Mouse (Mus musculus) frontal cortex, adult 2 months (tissue): ENCODE results near the gene Tbxas1. TPM values are rescaled to one million over a fixed set of nuclear protein-coding genes. Genes with fewer than 3 reads are reported as not detected.

Experiments
- DNase-seq, 2 experiments: peaks; one replicate each; pipeline ENCODE4 v3.0.0; 2022; ENCODE audit warnings: low spot score in 1 of 2; ENCODE audit errors: extremely low spot score in 1 of 2
- polyA plus RNA-seq: library from polyadenylated mRNA; depleted of rRNA; stranded (reverse); fragments of >200 nt; gene quantifications from 2 replicates; pipeline ENCODE4 v1.2.3, GENCODE M21; 2012

Tbxas1 gene
- polyA plus RNA-seq, 1 experiment, result 2.4 TPM

DNA sequence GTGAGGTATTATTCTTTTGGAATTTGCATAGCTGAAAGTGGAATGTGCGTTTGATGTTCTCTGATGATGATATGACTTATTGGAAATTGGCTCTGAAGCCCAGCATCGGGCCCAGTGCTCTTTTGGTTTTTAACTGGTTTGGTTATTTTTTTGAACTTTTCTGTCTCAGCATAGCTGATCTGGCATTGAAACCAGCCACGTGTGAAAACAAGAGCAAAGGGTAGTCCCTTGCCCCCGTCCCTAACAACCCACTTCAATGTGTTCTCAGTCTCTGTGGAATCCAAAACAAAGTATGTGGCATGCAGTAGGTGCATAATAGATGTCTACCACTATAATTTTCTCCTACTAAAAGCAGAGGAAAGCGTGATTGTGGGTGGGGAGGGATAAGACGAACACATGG, 44.9 kb downstream of the Tbxas1 start:
- DNase-seq, result no peak

DNA sequence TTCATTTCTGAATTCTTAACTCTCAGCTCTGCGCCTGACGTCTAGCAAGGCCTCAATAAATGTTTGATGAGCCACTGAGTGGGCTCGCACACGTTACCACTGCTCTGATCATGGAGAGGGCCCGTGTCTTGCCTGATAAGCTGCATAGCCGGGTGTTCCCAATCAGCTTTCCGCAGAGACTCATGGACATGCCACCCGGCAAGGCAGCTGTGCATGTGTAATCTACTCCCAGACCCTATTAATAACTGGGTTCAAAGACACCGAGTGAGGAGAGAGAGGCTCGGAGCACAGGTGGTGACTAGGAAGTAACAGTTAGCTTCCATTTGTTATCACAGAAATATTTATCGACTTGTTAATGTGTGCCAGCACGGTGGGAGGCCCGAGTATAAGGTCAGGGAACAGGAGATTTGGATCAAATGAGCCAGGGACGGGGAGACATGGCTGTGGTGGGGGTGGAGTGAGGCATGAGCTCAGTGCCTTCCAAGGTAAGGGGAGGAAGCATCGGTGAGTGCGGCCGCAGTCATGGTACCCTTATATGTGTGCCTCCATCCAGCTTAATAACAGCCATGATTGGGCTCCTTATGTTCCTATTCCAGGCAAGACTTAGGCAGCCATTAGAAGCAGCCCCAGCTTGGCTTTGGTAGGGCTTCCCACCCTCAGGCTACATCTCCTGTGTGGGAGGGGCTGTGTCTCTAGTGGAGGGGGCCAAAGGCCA, 46.0 kb downstream of the Tbxas1 start:
- DNase-seq, result no peak

DNA sequence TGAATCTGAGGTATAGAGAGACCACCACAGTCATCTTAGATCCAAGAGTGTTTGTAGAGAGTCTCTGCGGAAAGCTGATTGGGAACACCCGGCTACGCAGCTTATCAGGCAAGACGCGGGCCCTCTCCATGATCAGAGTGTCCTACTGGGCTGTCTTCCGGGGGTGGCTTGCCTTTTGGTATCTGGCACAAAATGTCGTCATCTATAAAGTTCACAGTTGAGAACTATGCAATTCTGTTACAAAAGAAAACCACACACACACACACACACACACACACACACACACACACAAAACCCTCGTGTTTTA, 46.6 kb downstream of the Tbxas1 start:
- no peak for DNase-seq

DNA sequence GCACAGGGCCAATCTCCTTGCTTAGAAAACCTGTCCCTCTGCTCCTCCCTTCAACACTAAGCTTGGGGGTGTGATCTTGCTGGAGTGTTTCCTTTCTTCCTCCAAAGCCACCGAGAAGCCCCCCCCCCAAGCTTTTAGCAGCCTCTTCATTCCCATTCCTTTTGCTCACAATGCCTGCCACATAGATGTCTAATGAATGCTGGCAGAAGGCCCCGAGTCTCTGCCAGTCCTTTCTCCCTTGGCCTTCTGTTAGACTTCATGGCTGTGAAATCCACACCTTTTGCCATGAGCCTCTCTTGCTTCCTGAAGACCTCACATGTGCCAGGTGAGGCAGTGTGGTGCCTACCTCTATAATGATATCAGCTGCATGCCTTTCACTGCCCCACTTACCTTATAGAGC, 47.3 kb downstream of the Tbxas1 start:
- no peak for DNase-seq

DNA sequence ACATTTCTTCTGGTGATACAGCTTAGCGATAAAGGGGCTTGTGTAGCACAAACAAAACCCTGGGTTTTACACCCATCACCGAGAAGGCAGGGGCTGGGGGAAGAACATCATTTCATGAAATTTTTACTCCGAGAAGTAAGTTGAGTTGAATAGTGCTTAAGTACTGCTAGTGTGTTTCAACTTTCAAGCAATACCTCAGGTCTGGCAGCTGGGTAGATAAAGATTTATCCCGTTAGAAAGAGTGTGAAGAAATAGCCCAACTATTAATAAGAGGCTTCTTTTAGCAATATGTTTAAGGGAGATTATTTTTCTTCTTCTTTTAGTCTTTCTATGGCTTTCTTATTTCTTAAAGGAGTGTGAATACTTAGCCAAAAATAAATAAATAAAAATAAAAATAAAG, 48.2 kb downstream of the Tbxas1 start:
- DNase-seq, result no peak

DNA sequence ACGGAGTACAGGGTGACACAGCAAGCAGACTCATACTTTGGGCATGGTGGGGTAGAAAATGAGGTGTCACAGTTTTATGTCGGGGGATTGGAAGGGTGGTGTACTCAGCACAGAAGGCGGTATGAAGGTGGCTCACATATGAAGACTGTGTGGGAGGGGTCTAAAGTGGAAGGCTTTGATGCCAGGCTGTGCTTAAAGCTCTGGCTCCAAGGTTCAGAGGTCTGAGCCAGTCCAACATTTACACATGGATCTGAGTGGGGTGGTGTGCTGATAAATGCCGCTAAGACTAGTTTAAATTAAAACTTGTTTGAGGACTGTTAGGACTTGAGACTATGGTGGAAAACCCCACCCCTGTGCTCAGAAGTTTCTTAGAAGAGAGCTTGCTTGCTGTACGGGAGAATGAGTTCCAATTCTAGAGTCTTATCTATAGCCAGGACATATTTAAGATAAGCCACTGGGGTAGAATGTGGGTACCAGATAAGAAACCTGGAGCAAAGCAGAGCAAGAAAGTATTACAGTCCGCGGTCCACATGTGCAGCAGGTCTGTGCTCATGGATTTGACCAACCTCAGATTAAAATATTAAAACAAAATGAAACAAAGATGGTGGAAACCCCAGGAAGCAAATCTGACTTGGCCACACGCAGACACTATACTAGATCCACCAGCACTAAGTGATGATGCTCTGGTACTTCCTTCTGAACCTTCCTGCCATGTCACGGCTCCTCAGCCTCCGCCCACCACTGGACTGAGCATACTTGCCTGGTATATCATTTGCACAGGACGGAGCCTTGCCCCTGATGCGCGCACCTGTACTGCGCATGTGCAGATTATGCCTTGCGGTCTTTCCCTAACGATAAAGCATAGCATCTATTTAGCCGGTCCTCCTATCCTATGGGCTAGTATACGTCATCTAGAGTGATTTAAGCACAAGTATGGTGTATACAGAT, 48.9 kb downstream of the Tbxas1 start:
- DNase-seq, result no peak

DNA sequence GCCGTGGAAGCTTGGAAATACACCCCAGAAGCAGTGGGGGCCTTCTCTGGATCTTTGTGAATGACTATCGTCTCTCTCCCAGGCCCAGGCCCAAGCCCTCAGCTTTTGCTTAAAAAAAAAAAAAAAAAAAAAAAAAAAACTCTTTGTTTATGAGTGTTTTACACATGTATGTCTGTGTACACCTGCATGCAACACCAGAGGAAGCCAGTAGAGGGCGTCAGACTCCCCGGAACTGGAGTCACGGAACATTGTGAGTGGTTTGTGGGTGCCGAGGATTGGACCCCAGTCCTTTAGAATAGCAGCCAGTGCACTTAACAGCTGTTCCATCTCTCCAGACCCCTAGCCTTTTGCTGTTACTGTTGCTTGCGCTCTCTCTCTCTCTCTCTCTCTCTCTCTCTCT, 50.5 kb downstream of the Tbxas1 start:
- DNase-seq, result no peak

DNA sequence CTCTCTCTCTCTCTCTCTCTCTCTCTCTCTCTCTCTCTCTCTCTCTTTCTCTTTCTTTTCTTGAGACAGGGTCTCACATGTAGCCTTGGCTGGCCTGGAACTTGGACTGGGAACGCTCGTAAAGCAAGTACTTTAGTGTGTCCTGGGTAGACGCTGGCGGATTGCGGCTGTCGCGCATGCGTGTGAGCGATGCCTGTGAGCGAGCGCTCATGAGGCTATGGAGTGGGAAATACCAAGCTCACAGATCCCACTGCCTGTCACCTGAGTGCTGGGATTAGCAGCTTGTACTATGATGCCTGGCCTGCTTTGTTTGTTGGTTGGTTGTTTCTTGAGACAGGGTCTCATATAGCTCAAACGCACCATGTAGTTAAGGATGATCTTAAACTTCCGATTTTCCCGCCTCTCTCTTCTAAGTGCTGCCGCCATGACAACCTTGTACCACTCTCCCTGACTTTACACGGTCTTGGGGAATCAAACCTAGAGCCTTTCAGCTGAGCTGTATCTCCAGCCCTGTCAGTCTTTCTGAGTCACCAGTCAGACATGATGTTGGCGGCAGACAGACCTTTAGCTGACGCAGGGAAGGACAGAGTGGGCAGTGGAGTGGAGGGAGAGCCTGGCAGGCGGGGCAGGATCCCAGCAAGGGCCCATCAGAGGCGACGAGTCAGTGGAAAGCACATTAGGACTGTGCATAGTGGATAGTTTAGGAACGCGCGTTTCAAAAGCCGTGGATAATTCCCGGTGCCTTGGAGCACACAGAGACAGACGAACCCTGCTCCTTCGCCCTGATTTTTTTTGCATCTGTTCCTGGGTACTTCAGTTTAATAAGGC, 51.1 kb downstream of the Tbxas1 start:
- DNase-seq, result no peak

DNA sequence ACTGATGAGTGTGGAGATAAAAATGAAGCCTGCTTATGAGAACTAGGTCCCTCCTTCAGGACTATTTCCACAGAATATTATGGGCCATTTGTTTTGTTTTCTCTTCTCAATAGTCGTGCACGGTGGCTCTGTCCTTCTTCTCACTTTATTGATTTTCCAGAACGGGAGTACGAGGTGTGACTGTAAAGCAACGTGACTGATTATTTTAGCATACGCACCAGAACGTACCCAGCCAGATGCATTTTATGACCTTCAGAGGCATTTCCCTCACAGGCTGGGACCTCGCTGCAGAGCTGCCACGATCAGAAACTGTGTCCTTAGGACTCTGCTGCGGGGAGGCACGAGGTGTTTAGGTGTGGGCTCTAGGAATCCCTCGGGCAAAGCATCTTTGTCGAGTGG, 51.8 kb downstream of the Tbxas1 start:
- DNase-seq, result no peak

DNA sequence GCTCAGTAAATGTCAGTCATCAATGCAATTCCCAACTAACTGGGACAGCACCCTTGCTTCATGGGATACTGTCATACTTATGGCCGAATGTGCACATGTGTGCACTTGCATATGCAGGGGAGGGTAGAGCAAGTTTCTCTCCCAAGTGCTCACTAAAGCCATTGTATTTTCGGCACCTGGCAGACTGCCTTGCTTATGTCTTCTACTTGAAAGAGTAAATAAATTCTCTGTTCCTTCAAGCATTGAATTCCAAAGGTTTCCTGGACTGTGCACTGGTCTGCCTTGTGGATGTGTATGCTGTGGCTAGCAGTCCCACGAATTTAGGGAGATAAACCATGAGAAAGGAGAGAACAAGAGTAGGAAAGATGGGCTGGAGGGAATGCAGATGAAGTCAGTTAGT, 53.3 kb downstream of the Tbxas1 start:
- no peak for DNase-seq

DNA sequence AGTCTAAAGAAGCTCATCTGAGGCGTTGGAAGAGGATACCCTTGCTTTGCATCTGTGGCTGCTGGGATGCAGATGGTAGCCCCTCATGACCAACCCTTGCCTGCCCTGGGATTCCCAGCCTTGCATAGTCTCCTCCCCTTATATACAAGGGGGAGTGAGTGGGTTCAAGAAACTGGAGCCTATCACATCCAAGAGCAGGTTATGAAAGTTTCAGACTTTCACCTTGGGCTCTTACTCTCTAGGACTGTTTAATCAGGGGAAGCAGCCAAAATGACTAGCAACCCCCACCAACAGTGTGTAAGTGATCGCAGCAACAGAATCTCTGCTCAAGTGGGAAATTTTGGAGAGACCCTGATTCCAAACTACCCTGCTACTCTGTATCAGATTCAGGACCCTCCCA, 60.8 kb downstream of the Tbxas1 start:
- no peak for DNase-seq

DNA sequence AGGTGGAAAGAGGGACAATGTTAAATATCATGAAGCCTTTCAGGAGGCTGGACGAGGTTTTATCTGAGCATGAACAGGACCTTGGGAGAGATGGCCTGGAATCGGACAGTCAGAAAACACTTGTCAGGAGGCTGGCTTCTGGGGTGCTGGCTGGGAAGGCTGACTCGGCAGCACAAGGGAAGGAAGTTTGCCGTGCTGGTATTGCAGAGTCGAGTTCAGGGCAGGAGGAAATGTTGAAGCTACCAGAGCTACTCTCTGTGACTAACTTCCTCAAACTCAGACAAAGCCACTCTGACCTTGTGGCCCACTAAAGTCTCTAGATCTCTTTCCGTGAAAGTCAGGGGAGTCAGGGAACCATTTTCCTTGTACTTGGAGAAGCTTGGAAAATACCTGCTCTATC, 63.2 kb downstream of the Tbxas1 start:
- DNase-seq, result no peak

DNA sequence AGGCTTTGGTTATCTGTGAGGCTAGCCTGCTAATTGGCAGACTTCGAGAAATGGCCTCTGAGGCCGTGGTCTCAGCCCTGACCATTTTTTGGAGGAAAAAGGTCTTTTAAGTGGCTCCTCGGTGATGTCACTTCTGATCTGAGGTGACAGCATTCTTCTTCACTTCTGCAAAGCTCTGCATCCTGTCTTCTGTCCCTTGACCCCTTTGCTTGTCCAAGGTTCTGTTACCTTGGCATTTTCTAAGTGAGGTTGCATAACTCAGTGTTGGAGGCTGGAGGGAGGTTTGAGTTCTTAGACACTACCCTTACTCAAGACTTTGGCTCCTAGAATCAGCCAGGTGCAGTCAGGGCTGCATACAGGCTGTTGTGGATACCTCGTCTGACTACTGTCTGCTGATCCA, 63.9 kb downstream of the Tbxas1 start:
- no peak for DNase-seq

DNA sequence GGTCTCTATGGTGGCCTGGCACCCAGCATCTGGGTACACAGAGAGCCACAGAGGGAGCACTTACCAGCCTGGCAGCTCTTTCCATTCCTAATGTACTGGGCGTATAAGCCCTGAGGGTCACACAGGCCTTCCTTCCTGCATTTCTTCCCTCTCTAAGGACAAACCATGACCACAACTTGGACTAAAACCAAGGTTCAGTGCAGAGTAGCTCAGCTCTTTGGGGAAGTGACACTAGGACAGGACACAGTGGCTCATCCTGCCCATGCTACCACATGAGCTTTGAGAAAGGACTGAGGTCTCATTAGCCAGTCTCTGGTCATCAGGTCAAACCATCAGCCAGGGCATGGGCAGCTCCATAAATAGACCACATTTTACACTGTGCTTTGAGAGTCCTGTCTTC, 65.8 kb downstream of the Tbxas1 start:
- no peak for DNase-seq

DNA sequence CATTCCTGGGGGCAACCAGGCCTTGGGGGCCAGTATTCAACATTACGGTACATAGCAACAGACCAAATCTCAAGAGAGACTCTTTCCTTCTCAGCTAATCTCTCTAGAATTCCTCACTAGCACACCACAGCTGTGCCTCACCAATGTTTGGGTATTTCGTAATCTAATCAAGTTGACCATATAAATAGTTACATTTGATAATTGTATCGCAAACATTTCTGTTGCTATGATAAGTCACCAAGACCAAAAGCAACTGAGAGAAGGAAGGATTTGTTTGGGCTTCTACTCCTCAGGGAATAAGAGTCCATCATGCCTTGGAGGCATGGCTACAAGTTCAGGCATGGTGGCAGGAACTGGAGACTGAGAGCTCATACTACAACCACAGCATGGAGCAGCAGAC, 67.6 kb downstream of the Tbxas1 start:
- DNase-seq, result no peak

DNA sequence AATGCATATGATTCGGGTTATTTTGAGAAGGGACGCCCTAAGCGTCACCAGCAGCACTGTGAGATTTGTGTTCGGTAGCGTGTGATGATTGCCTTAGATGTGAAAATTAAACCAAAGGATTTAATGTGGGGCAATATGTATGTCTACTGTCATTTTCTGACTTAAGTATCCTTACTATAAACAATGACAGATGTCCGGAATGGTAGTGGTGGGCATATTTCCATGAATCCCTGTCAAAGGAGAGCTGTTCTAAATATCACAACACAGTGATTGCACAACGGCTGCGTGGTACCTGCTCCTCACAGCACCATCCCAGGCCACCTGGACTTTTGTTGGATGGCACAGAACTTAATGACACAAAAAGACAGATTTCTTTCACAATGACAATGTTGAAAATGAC, 69.2 kb downstream of the Tbxas1 start:
- DNase-seq, result no peak

DNA sequence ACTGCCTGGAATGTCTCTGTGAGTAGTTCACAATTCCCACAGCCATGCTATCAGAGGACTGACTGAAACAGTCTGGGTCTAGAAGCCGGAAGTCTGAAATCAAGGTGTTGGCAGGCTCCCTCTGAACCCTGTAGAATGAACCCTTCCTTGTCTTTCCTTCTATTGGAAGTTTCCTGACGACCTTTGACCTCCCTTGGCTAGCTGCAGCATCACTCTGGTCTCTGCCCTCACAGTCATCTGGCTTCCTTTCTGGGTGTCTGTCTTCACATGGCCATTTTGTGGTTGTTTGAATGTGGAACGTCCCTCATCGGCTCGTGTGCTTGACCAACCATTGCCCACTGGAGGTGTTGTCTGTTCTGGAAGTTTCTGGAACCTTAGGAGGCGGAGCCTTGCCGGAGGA, 69.6 kb downstream of the Tbxas1 start:
- DNase-seq, result no peak

DNA sequence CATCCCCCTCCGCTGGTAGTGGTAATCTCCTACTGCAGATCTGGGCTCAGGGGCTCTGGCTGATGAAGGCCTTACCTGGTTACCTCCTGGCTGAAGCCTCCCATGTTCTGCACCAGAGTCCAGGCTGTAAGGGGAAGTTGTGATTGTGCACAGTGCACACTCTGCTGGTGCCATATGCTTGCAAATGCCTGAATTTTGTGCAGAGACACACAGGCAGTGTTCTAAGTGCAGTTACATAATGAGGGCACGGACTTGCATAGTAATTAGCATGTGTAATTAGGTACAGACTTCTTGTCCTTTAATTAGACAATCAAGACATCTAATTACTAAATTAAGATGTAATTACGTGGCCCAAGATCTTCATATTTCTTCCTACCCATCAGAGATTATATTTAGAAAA, 70.5 kb downstream of the Tbxas1 start:
- DNase-seq, result no peak

DNA sequence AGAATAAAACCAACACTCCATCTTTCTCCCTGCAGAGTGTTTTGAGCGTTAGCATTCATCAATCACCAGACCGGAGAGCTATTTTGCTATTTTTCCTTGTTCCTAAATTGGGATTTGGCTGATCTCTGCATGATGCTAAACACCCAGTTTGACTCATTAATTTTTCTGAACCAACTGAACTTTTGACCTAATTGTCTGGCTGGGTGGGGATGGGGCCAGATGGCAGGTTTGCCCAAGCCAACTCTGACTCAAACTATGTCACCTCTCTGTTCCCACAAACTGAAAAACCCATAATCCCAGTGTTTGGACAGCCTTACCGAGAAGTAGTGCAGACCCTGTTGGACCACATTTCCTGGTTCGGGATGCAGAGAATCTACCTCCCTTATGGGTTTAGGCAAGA, 72.1 kb downstream of the Tbxas1 start:
- no peak for DNase-seq

DNA sequence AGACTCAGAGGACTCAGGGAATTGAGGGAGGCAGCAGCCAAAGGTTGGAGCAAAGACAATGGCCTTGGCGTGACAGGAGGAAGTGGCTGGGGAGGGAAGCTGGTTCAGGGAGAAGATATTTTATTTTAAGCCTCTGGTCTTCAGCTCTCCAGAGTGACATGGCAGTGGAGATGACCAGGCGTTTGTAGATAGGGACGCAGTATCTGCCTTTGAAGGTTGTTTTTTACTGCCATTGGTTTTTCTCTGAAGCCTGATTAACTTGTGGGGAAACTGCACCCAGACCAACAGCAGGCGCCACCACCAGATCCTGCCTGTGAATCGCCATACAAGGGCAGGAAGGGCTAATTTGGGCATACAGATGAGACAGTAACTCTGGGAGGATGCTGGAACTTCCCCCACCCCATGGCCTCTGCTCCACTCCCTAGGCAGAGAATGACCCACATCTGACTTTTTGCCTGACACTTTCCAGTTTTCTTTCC, 74.5 kb downstream of the Tbxas1 start:
- no peak for DNase-seq

DNA sequence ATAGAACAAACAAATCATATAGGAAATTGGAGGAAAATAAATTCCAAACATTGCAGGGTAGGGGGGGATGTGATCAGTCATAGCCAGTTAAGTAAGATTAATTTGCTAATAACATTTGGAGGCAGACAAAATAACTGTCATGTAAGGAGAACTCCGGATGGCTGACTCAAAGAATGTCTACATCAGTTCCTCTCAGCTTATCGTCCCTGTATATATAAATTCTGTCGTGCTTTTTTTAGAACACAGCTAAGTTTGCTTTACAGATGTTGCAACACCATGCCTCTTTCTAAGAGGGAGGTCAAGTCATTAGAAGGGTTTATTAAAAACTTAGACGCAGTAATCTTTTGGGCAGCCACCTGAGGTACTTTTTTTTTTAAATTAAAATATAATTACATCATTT, 75.1 kb downstream of the Tbxas1 start:
- DNase-seq, result no peak
